Mouse (Mus musculus) MEL (cell line): ENCODE results near the gene Kcnk13. TPM values are rescaled to one million over a fixed set of nuclear protein-coding genes. Genes with fewer than 3 reads are reported as not detected.
A peak's percentile ranks its signal among the peaks of the same experiment; 100 is the strongest.

Experiments
- DNase-seq: peaks from one replicate; pipeline ENCODE4 v3.0.0; 2011; ENCODE audit warnings: low read depth, low spot score
- H3K27ac ChIP-seq: 2 replicates; pipeline ENCODE4 v1.5.1; 2012; ENCODE audit warnings: low read depth, mild to moderate bottlenecking, control low read depth, low read length, moderate library complexity; ENCODE audit not compliant: control insufficient read depth
- H3K27me3 ChIP-seq, 2 experiments: fragments of 150-350 bp in 1 of 2; sonication (generic) in 1 of 2; 2 replicates each; pipeline ENCODE4 v1.6.1; 2012; ENCODE audit warnings: low read length in 2 of 2, mild to moderate bottlenecking in 2 of 2, improper control_type of control experiment in 1 of 2, moderate library complexity in 1 of 2; ENCODE audit not compliant: insufficient read depth in 2 of 2, control insufficient read depth in 1 of 2
- H3K36me3 ChIP-seq, 2 experiments: 2 replicates each; pipeline ENCODE4 v1.6.1; 2012 to 2014; ENCODE audit warnings: low read length in 2 of 2, improper control_type of control experiment in 1 of 2, inconsistent platforms in 1 of 2, mild to moderate bottlenecking in 1 of 2; ENCODE audit not compliant: insufficient read depth in 2 of 2, control insufficient read depth in 1 of 2
- H3K4me1 ChIP-seq, 2 experiments: fragments of 150-350 bp in 1 of 2; sonication (generic) in 1 of 2; 2 replicates each; pipeline ENCODE4 v1.6.1; 2012; ENCODE audit warnings: low read length in 2 of 2, improper control_type of control experiment in 1 of 2, mild to moderate bottlenecking in 1 of 2; ENCODE audit not compliant: insufficient read depth in 2 of 2, control insufficient read depth in 1 of 2
- H3K4me3 ChIP-seq, 2 experiments: fragments of 150-350 bp in 1 of 2; sonication (generic) in 1 of 2; 2 replicates each; pipeline ENCODE4 v1.5.1; 2012; ENCODE audit warnings: low read depth in 2 of 2, low read length in 2 of 2, mild to moderate bottlenecking in 2 of 2, moderate library complexity in 2 of 2, control low read depth in 1 of 2, improper control_type of control experiment in 1 of 2; ENCODE audit not compliant: control insufficient read depth in 1 of 2, insufficient read depth in 1 of 2
- H3K79me2 ChIP-seq: 2 replicates; pipeline ENCODE4 v1.6.1; 2012; ENCODE audit warnings: mild to moderate bottlenecking, low read length, moderate library complexity; ENCODE audit not compliant: control insufficient read depth, poor library complexity, insufficient read depth
- H3K9ac ChIP-seq: 2 replicates; pipeline ENCODE4 v1.6.1; 2012; ENCODE audit warnings: low read depth, mild to moderate bottlenecking, control low read depth, low read length, moderate library complexity; ENCODE audit not compliant: control insufficient read depth, poor library complexity, severe bottlenecking
- H3K9me3 ChIP-seq: fragments of 150-350 bp; sonication (generic); replicated peaks from 2 replicates; pipeline ENCODE4 v1.6.1; 2012; ENCODE audit warnings: mild to moderate bottlenecking, low read length, improper control_type of control experiment, moderate library complexity; ENCODE audit not compliant: insufficient read depth
- BHLHE40 ChIP-seq: IDR thresholded peaks from 2 replicates; pipeline ENCODE4 v1.6.1; 2012; ENCODE audit warnings: low read depth, mild to moderate bottlenecking, inconsistent platforms, low read length, improper control_type of control experiment, borderline replicate concordance
- E2F4 ChIP-seq: IDR thresholded peaks from 2 replicates; pipeline ENCODE4 v1.6.1; 2011; ENCODE audit warnings: low read depth, low read length, improper control_type of control experiment, borderline replicate concordance
- ELF1 ChIP-seq: IDR thresholded peaks from 2 replicates; pipeline ENCODE4 v1.6.1; 2014; ENCODE audit warnings: low read depth, mild to moderate bottlenecking, inconsistent platforms, low read length, improper control_type of control experiment, moderate library complexity
- EP300 ChIP-seq, 2 experiments: IDR thresholded peaks; 2 replicates each; pipeline ENCODE4 v1.6.1; 2011; ENCODE audit warnings: improper control_type of control experiment in 2 of 2, low read length in 2 of 2, low read depth in 1 of 2, mild to moderate bottlenecking in 1 of 2
- ETS1 ChIP-seq: IDR thresholded peaks from 2 replicates; pipeline ENCODE4 v1.6.1; 2012; ENCODE audit warnings: low read depth, mild to moderate bottlenecking, inconsistent platforms, low read length, improper control_type of control experiment, moderate library complexity
- GABPA ChIP-seq: IDR thresholded peaks from 2 replicates; pipeline ENCODE4 v1.6.1; 2012; ENCODE audit warnings: low read depth, mild to moderate bottlenecking, inconsistent platforms, low read length, improper control_type of control experiment, moderate library complexity
- GATA1 ChIP-seq: IDR thresholded peaks from 2 replicates; pipeline ENCODE4 v1.6.1; 2011; ENCODE audit warnings: low read depth, low read length, improper control_type of control experiment
- JUND ChIP-seq: IDR thresholded peaks from 2 replicates; pipeline ENCODE4 v1.6.1; 2011; ENCODE audit warnings: low read depth, mild to moderate bottlenecking, improper control_type of control experiment, low read length
- KAT2A ChIP-seq: conservative IDR thresholded peaks from 2 replicates; pipeline ENCODE4 v1.6.1; 2012; ENCODE audit warnings: low read depth, low read length, improper control_type of control experiment, inconsistent platforms
- MAX ChIP-seq: IDR thresholded peaks from 2 replicates; pipeline ENCODE4 v1.6.1; 2011; ENCODE audit warnings: low read length, improper control_type of control experiment
- MAZ ChIP-seq: IDR thresholded peaks from 2 replicates; pipeline ENCODE4 v1.6.1; 2012; ENCODE audit warnings: low read depth, mild to moderate bottlenecking, inconsistent platforms, low read length, improper control_type of control experiment
- MEF2A ChIP-seq: IDR thresholded peaks from 2 replicates; pipeline ENCODE4 v1.6.1; 2014; ENCODE audit warnings: low read depth, mild to moderate bottlenecking, inconsistent platforms, low read length, improper control_type of control experiment; ENCODE audit not compliant: poor library complexity, insufficient replicate concordance, severe bottlenecking; ENCODE audit errors: extremely low read depth
- MXI1 ChIP-seq: IDR thresholded peaks from 2 replicates; pipeline ENCODE4 v1.6.1; 2011; ENCODE audit warnings: mild to moderate bottlenecking, low read depth, low read length, improper control_type of control experiment
- MYC ChIP-seq: IDR thresholded peaks from 2 replicates; pipeline ENCODE4 v1.6.1; 2011; ENCODE audit warnings: low read depth, mild to moderate bottlenecking, low read length, improper control_type of control experiment, moderate library complexity
- NELFE ChIP-seq: IDR thresholded peaks from 2 replicates; pipeline ENCODE4 v1.6.1; 2011; ENCODE audit warnings: low read depth, low read length, improper control_type of control experiment
- NRF1 ChIP-seq: IDR thresholded peaks from 2 replicates; pipeline ENCODE4 v1.6.1; 2014; ENCODE audit warnings: low read depth, mild to moderate bottlenecking, inconsistent platforms, low read length, improper control_type of control experiment, moderate library complexity; ENCODE audit not compliant: poor library complexity, insufficient read depth, severe bottlenecking
- POLR2A ChIP-seq, 2 experiments: IDR thresholded peaks; 2 replicates each; pipeline ENCODE4 v1.6.1; 2011 to 2012; ENCODE audit warnings: low read length in 2 of 2, mild to moderate bottlenecking in 2 of 2, control low read depth in 1 of 2, improper control_type of control experiment in 1 of 2, low read depth in 1 of 2, moderate library complexity in 1 of 2; ENCODE audit not compliant: control insufficient read depth in 1 of 2, insufficient read depth in 1 of 2, poor library complexity in 1 of 2
- POLR2AphosphoS5 ChIP-seq: IDR thresholded peaks from 2 replicates; pipeline ENCODE4 v1.6.1; 2012; ENCODE audit warnings: low read depth, borderline replicate concordance, mild to moderate bottlenecking, inconsistent platforms, low read length, moderate library complexity, mixed read lengths
- RCOR1 ChIP-seq: IDR thresholded peaks from 2 replicates; pipeline ENCODE4 v1.6.1; 2012; ENCODE audit warnings: low read depth, mild to moderate bottlenecking, inconsistent platforms, low read length, improper control_type of control experiment
- SIN3A ChIP-seq: IDR thresholded peaks from 2 replicates; pipeline ENCODE4 v1.6.1; 2012; ENCODE audit warnings: low read length, improper control_type of control experiment, inconsistent platforms
- TAL1 ChIP-seq: IDR thresholded peaks from 2 replicates; pipeline ENCODE4 v1.6.1; 2012; ENCODE audit warnings: mild to moderate bottlenecking, inconsistent platforms, low read length, moderate library complexity, mixed read lengths
- TBP ChIP-seq: IDR thresholded peaks from 2 replicates; pipeline ENCODE4 v1.8.0; 2011; ENCODE audit warnings: low read depth, low read length, improper control_type of control experiment
- TCF12 ChIP-seq: IDR thresholded peaks from 2 replicates; pipeline ENCODE4 v1.6.1; 2014; ENCODE audit warnings: low read depth, mild to moderate bottlenecking, inconsistent platforms, low read length, improper control_type of control experiment, moderate library complexity
- UBTF ChIP-seq: IDR thresholded peaks from 2 replicates; pipeline ENCODE4 v1.6.1; 2012; ENCODE audit warnings: low read depth, mild to moderate bottlenecking, inconsistent platforms, low read length, improper control_type of control experiment, moderate library complexity, borderline replicate concordance; ENCODE audit not compliant: insufficient read depth
- USF2 ChIP-seq, 2 experiments: IDR thresholded peaks; 2 replicates each; pipeline ENCODE4 v1.6.1; 2011 to 2012; ENCODE audit warnings: improper control_type of control experiment in 2 of 2, low read length in 2 of 2, borderline replicate concordance in 1 of 2, inconsistent platforms in 1 of 2, low read depth in 1 of 2, mild to moderate bottlenecking in 1 of 2; ENCODE audit not compliant: insufficient read depth in 1 of 2
- ZC3H11A ChIP-seq: IDR thresholded peaks from 2 replicates; pipeline ENCODE4 v1.6.1; 2012; ENCODE audit warnings: low read depth, mild to moderate bottlenecking, inconsistent platforms, low read length, improper control_type of control experiment
- polyA plus RNA-seq, 2 experiments: library from polyadenylated mRNA; stranded (reverse) in 1 of 2; unstranded in 1 of 2; fragments of >175 nt in 1 of 2; fragments of >200 nt in 1 of 2; gene quantifications; 2 replicates each; pipeline versions ENCODE4 v1.2.1 to v1.2.4; 2012; ENCODE audit warnings: low replicate concordance in 2 of 2, low read depth in 1 of 2; ENCODE audit not compliant: insufficient read length in 2 of 2, insufficient read depth in 1 of 2, missing spikeins in 1 of 2
- total RNA-seq: library from RNA; depleted of rRNA; stranded (reverse); fragments of 300-350 nt; gene quantifications from 2 replicates; pipeline ENCODE4 v1.2.3, GENCODE M21; 2012

Kcnk13 gene
- total and polyA plus RNA-seq, 3 experiments: not detected

DNA sequence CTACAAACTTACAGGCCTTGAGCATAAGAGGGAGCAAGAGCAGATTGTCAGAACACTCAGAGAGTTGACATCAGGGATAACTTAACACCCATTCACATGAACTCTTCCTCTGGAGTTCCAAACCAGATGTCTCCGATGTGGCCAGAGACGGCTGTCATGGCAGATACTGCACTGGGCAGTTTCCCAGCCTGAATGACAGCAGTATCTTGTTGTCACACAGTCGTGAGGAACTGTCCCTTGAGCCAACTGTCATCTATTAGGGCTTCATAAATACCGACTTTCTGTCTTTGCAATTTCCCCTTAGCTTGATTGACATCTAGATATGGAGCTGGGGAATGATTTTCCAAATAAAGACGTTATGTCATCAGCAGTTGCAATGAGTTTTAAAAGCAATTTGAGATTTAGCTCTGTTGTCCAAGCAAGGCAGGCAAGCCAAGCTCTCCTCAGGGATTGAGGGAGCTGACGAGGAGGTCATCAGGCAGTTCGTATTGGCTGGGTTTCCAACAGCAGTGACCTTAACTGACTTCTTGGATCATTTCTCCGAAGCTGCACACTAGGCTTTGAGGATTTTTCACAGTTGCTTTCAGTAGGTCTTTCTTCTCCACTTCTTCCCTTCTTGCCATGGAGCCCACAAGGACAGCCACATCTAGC lies 115.5 kb downstream of the Kcnk13 start:
- TF ChIP-seq NRF1 (no peak), UBTF (no peak), NELFE (no peak), E2F4 (no peak), EP300 (IDR thresholded peaks at IDR 0.05; ENCODE audit: low read depth in 1 of 2, low read length in 2 of 2) (peak in 1 of 2 experiments; percentile 9; a peak in 1 of 4 replicates), MXI1 (no peak), POLR2AphosphoS5 (no peak), TCF12 (peak; percentile 18; the same call in 1 of the 2 replicates), MAX (no peak), TAL1 (no peak), ZC3H11A (no peak), JUND (no peak), ETS1 (no peak)
- H3K79me2 ChIP-seq: no peaks in the 10 kb centered on the region
- no peaks in the 10 kb centered on the region for H3K9me3 ChIP-seq

DNA sequence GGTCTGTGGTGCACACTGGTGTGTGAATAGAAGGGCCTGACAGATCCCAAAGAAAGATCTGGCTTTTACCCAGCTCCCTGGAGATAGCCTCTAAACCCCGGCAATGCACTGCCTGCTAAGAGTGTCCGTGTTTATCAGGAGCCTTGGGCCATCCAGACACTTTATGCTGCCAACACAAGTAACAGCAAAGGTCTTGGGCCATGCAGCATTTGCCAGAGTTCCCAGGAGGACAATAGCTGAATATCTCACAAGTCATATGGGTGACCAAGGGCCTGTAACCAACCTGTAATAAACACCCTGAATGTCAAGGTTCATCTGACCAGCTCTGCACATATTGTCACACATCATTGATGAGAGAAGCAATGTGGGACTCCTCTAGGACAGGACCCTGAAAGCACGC lies 123.7 kb downstream of the Kcnk13 start:
- peaks cover 0 to 2% of the 10 kb centered on the region in 2 experiments; a peak in 1 of 4 replicates for H3K27me3 ChIP-seq
- no peaks in the 10 kb centered on the region for H3K4me1 ChIP-seq
- no peaks in the 10 kb centered on the region for H3K9me3 ChIP-seq
- H3K4me3 ChIP-seq: no peak overlapping the region
- no peak overlapping the region for H3K27ac ChIP-seq
- H3K9ac ChIP-seq: no peak overlapping the region
- no peak for DNase-seq
- H3K36me3 ChIP-seq: no peaks in the 10 kb centered on the region
- no peak for TF ChIP-seq TCF12
- TF ChIP-seq ZC3H11A: no peak
- TF ChIP-seq USF2 (IDR thresholded peaks at IDR 0.05; ENCODE audit: borderline replicate concordance in 1 of 2, insufficient read depth in 1 of 2, low read depth in 1 of 2, low read length in 2 of 2): no peak
- TF ChIP-seq ETS1: no peak
- TF ChIP-seq MEF2A: no peak
- TF ChIP-seq ELF1: no peak
- no peak for TF ChIP-seq TAL1
- no peak for TF ChIP-seq RCOR1
- TF ChIP-seq BHLHE40: no peak
- no peak for TF ChIP-seq MAZ
- no peak for TF ChIP-seq GATA1
- TF ChIP-seq GABPA: no peak
- no peak for TF ChIP-seq SIN3A
- no peak for TF ChIP-seq NRF1
- TF ChIP-seq MYC: no peak
- no peak for TF ChIP-seq TBP
- no peak for TF ChIP-seq POLR2A (IDR thresholded peaks at IDR 0.05; ENCODE audit: control insufficient read depth in 1 of 2, insufficient read depth in 1 of 2, low read depth in 1 of 2, low read length in 2 of 2, poor library complexity in 1 of 2)
- TF ChIP-seq KAT2A: no peak
- no peaks in the 10 kb centered on the region for H3K79me2 ChIP-seq

More for the DNA sequence above, 115.5 kb downstream of the Kcnk13 start:
- peaks cover 3 to 5% of the 10 kb centered on the region in 2 experiments; a peak in 2 of 4 replicates for H3K27me3 ChIP-seq
- no peak for DNase-seq
- no peaks in the 10 kb centered on the region for H3K36me3 ChIP-seq
- H3K9ac ChIP-seq: no peak overlapping the region
- no peak overlapping the region for H3K27ac ChIP-seq
- H3K4me1 ChIP-seq: no peaks in the 10 kb centered on the region
- no peak overlapping the region for H3K4me3 ChIP-seq
